In genomic region chr9:79975121-79975520, GRCm38 (mm10) we compare ENCODE assay signal across 24 mouse cellular contexts. TPM values are rescaled to one million over a fixed set of nuclear protein-coding genes. Genes with fewer than 3 reads are reported as not detected.
DNase-seq lines count a peak whose midpoint lies in the region; ATAC-seq and TF ChIP-seq lines count a peak whose summit lies in the region.
"Had no signal": no experiment of that assay in that cellular context is flagged by ENCODE, and none has a peak within 500 bp of the region (broad histone marks: within the 10 kb centered on the region; RNA-seq: fewer than 3 reads in every experiment).

No protein-coding gene starts in this region.

- peaks cover 20 to 54% of the 10 kb centered on the region in 2 experiments for H3K4me1 ChIP-seq in heart, embryonic 14.5 days (ENCODE audit: control insufficient read depth in 2 of 2, insufficient read depth in 2 of 2, low read length in 2 of 2)
- no peaks in the 10 kb centered on the region for H3K4me1 ChIP-seq in intestine, postnatal 0 days (replicated peaks; ENCODE audit: control insufficient read depth, insufficient read depth, low read length)

- intact Hi-C loops in heart, postnatal 25 days (cut with DNase I), result loop anchor here (5.0 kb wide), 1 partner anchor 88 kb away; no protein-coding TSS in a partner anchor
- intact Hi-C loops in heart, postnatal 36 days (cut with DNase I), result no loop called here

- no peaks in the 10 kb centered on the region for H3K36me3 ChIP-seq in heart, embryonic 14.5 days (ENCODE audit: control insufficient read depth, insufficient read depth, low read length)
- no peaks in the 10 kb centered on the region for H3K36me3 ChIP-seq in intestine, postnatal 0 days (ENCODE audit: control insufficient read depth, insufficient read depth)
- H3K36me3 ChIP-seq: embryonic facial prominence, embryonic 15.5 days; neural tube, embryonic 12.5 days had no signal

- peak overlapping the region; percentile 23 to 58; a peak in 3 of 4 replicates for H3K4me3 ChIP-seq in heart, embryonic 14.5 days (ENCODE audit: control insufficient read depth in 1 of 2, insufficient read depth in 1 of 2, low read depth in 1 of 2, low read length in 2 of 2)
- H3K4me3 ChIP-seq in intestine, postnatal 0 days (ENCODE audit: low read depth, low read length), result no peak overlapping the region
- H3K4me3 ChIP-seq: embryonic facial prominence, embryonic 15.5 days; neural tube, embryonic 12.5 days had no signal

- peak; percentile 77 for DNase-seq in heart, adult 11 months
- no peak for DNase-seq in heart, postnatal 25 days (ENCODE audit: low spot score)
- DNase-seq in heart, postnatal 36 days, result no peak
- DNase-seq in MN1 (ENCODE audit: low spot score), result no peak
- DNase-seq in urinary bladder, postnatal 25 days (ENCODE audit: low spot score), result no peak
- DNase-seq: adrenal gland, adult 8-10 months; cerebellum, adult 8-10 months; kidney, postnatal 36 days; layer of hippocampus, postnatal 36 days; lung, postnatal 36 days; midbrain, embryonic 14.5 days; right cerebral cortex, postnatal 25 days; spleen, adult 18-20 months; thymus, adult 2 months; thymus, postnatal 4 days had no signal

- 40% methylated on average over 5 of the region's 5 CpGs for WGBS in heart, embryonic 14.5 days
- WGBS in intestine, postnatal 0 days, result 73% methylated on average over 5 of the region's 5 CpGs

- no peak for TF ChIP-seq CTCF in intestine, postnatal 0 days (IDR thresholded peaks at IDR 0.05; ENCODE audit: low read depth)

- ATAC-seq in heart, embryonic 14.5 days (ENCODE audit: insufficient number of reproducible peaks, insufficient read depth, low FRiP score, low read depth), result no peak
- ATAC-seq in CD4-positive, CD25-positive, alpha-beta regulatory T cell, adult 4 months, result peak; percentile 38
- ATAC-seq in intestine, postnatal 0 days, result no peak
- ATAC-seq: forebrain, embryonic 14.5 days; Patski had no signal

- H3K27ac ChIP-seq in heart, embryonic 14.5 days (replicated peaks in 1 of 2; ENCODE audit: control insufficient read depth in 1 of 2, insufficient read depth in 1 of 2, low read depth in 2 of 2, low read length in 2 of 2), result peak overlapping the region in 1 of 2 experiments; percentile 2; a peak in 1 of 4 replicates
- H3K27ac ChIP-seq in intestine, postnatal 0 days (ENCODE audit: low read depth, low read length), result no peak overlapping the region
- H3K27ac ChIP-seq: embryonic facial prominence, embryonic 15.5 days; hindbrain, embryonic 14.5 days; neural tube, embryonic 12.5 days had no signal

- H3K9ac ChIP-seq in heart, embryonic 14.5 days (ENCODE audit: low read length), result peak overlapping the region; percentile 56
- H3K9ac ChIP-seq in intestine, postnatal 0 days (ENCODE audit: low read depth, low read length), result no peak overlapping the region
- H3K9ac ChIP-seq: embryonic facial prominence, embryonic 15.5 days; hindbrain, embryonic 14.5 days; neural tube, embryonic 12.5 days had no signal

- no peaks in the 10 kb centered on the region for H3K9me3 ChIP-seq in heart, embryonic 14.5 days (ENCODE audit: control insufficient read depth, low read length)
- H3K9me3 ChIP-seq in intestine, postnatal 0 days (ENCODE audit: control insufficient read depth), result no peaks in the 10 kb centered on the region
- H3K9me3 ChIP-seq: embryonic facial prominence, embryonic 15.5 days; neural tube, embryonic 12.5 days had no signal

- H3K27me3 ChIP-seq in heart, embryonic 14.5 days (ENCODE audit: control insufficient read depth, insufficient read depth, low read length), result no peaks in the 10 kb centered on the region
- H3K27me3 ChIP-seq in intestine, postnatal 0 days (replicated peaks; ENCODE audit: control insufficient read depth, insufficient read depth, low read length), result no peaks in the 10 kb centered on the region
- H3K27me3 ChIP-seq: embryonic facial prominence, embryonic 15.5 days; neural tube, embryonic 12.5 days had no signal

- H3K4me2 ChIP-seq in heart, embryonic 14.5 days (ENCODE audit: low read length), result peak overlapping the region; percentile 67
- H3K4me2 ChIP-seq in intestine, postnatal 0 days (replicated peaks; ENCODE audit: low read depth), result 0 out of 2 replicates have a peak overlapping the region, but pooled peaks have one; percentile 24
- H3K4me2 ChIP-seq: embryonic facial prominence, embryonic 15.5 days; hindbrain, embryonic 14.5 days; neural tube, embryonic 12.5 days had no signal

RNA-seq across cellular contexts. Expression of gene Filip1, which starts 37.5 kb away (rescaled TPM):
- total RNA-seq in heart, postnatal 25 days (2021), result 100 to 1,000 TPM; 122 to 129 TPM
- 33.9 and 39.3 TPM in 2 replicates for polyA plus RNA-seq in heart, embryonic 14.5 days (2014; fragmentation: Nextera tagmentation; extraction: Ambion mirVana)
- total RNA-seq in heart, postnatal 36 days (2021), result 100 to 1,000 TPM; 121 to 141 TPM
- polyA plus RNA-seq in CD4-positive, CD25-positive, alpha-beta regulatory T cell, adult 4 months (2017; shearing (Covaris generic)), result 1 to 10 TPM in 1 of 2 experiments, under 1 TPM in 1; 0.29 to 1.6 TPM
- 5.3 and 6.7 TPM in 2 replicates for polyA plus RNA-seq in intestine, postnatal 0 days (2015; fragmentation: Nextera tagmentation; extraction: Ambion mirVana)
- total RNA-seq: megakaryocyte-erythroid progenitor cell, adult 5-6 weeks had no signal
- polyA plus RNA-seq: Patski had no signal
